Mouse (Mus musculus): ENCODE results near the gene Tdp1.
A peak's percentile ranks its signal among the peaks of the same experiment; 100 is the strongest.

Gene Tdp1

GRCm38 (mm10) chr12:100001246-100001645, 116.9 kb downstream of the Tdp1 start:
- DNase-seq = no peak

- DNase-seq = no peak
Measured at GRCm38 (mm10) chr12:100001910-100002309, 117.6 kb downstream of the Tdp1 start.

DNA sequence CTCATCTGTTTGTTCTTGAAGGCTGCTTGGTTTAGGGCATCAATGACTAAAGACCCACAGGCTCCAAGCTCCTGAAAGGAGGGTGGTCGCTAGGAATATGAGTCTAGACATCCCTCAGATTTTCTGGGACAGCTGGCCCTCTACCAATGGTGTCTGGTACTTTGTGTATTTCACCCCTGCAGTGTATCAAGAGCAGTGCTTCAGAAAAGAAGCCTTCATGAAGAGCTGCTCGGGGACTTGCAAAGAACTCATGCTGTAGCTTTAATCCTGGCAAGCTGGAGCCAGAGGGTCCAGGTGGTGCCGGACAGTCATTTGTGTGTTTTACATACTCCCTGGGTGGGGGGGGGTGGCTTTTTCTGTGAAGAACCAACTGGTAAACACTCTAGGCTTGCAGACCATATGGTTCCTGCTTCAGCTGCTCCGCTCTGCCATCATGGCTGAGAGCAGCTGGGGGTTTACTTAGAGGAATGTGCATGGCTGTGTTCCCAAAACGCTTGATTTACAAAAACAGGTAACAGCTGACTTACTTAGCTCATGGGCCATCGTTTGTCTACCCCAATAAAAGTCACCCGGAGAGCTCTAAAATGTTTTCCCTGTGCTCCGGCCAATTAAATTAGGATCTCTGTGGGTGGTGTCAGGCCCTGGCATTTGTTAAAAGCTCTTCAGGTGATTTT, 118.7 kb downstream of the Tdp1 start:
- DNase-seq = peak; percentile 43
